Mouse (Mus musculus) stomach, embryonic 16.5 days (tissue): ENCODE measurements around the gene Cdh18. TPM values are rescaled to one million over a fixed set of nuclear protein-coding genes. Genes with fewer than 3 reads are reported as not detected.

ENCODE experiments used
- ATAC-seq: fragments of 200-750 bp; cut with Nextera tagmentation; 2 replicates; pipeline ENCODE4 v1.8.0; 2017; ENCODE audit warnings: moderate number of reproducible peaks, moderate TSS enrichment; ENCODE audit not compliant: insufficient read depth, low FRiP score
- H3K27ac ChIP-seq: fragments of 300-500 bp; sonication (generic); 2 replicates; pipeline ENCODE4 v1.5.1; 2014; ENCODE audit warnings: low read length
- H3K27me3 ChIP-seq: fragments of 300-500 bp; sonication (generic); 2 replicates; pipeline ENCODE4 v1.6.1; 2014; ENCODE audit warnings: low read length, control low read depth, mixed read lengths; ENCODE audit not compliant: control insufficient read depth, insufficient read depth
- H3K36me3 ChIP-seq: fragments of 300-500 bp; sonication (generic); 2 replicates; pipeline ENCODE4 v1.6.1; 2014; ENCODE audit warnings: low read length; ENCODE audit not compliant: control insufficient read depth, insufficient read depth
- H3K4me1 ChIP-seq: fragments of 300-500 bp; sonication (generic); 2 replicates; pipeline ENCODE4 v1.6.1; 2014; ENCODE audit warnings: low read length, control low read depth, mixed read lengths; ENCODE audit not compliant: control insufficient read depth, insufficient read depth
- H3K4me2 ChIP-seq: fragments of 300-500 bp; sonication (generic); 2 replicates; pipeline ENCODE4 v1.6.1; 2014; ENCODE audit warnings: low read depth, low read length, mixed read lengths
- H3K4me3 ChIP-seq: fragments of 300-500 bp; sonication (generic); replicated peaks from 2 replicates; pipeline ENCODE4 v1.5.1; 2014; ENCODE audit warnings: mild to moderate bottlenecking, low read length
- H3K9ac ChIP-seq: fragments of 300-500 bp; sonication (generic); 2 replicates; pipeline ENCODE4 v1.6.1; 2014; ENCODE audit warnings: low read length
- H3K9me3 ChIP-seq: fragments of 300-500 bp; sonication (generic); replicated peaks from 2 replicates; pipeline ENCODE4 v1.6.1; 2016; ENCODE audit warnings: low read length, control low read depth; ENCODE audit not compliant: control insufficient read depth
- WGBS: fragments of 180-500 bp; shearing (Covaris S2); extraction: QIAGEN DNeasy Blood & Tissue Kit; methylation state at CpG from one replicate; pipeline ENCODE4 v1.1.7; 2014; 5-methylcytosine and 5-hydroxymethylcytosine counted together
- polyA plus RNA-seq: library from polyadenylated mRNA; unstranded; fragments of >200 nt; fragmentation: Nextera tagmentation; extraction: Ambion mirVana; gene quantifications from 2 replicates; pipeline ENCODE4 v1.2.1, GENCODE M21; 2015

Cdh18 gene
- polyA plus RNA-seq, 1 experiment from 2014 or later: 1.8 TPM

GRCm38 (mm10) chr15:23367712-23368111, 818.9 kb downstream of the Cdh18 start:
- no peak for ATAC-seq
- WGBS: 52% methylated on average over 1 of the region's 1 CpGs
- no peaks in the 10 kb centered on the region for H3K9me3 ChIP-seq
- H3K4me3 ChIP-seq: no peak overlapping the region
- H3K4me2 ChIP-seq: no peak overlapping the region
- H3K4me1 ChIP-seq: no peaks in the 10 kb centered on the region
- no peak overlapping the region for H3K9ac ChIP-seq
- no peaks in the 10 kb centered on the region for H3K36me3 ChIP-seq
- no peaks in the 10 kb centered on the region for H3K27me3 ChIP-seq
- H3K27ac ChIP-seq: no peak overlapping the region

GRCm38 (mm10) chr15:23378016-23378750, 829.4 kb downstream of the Cdh18 start:
- no peak for ATAC-seq
- Histone ChIP-seq H3K27me3 (no peaks in the 10 kb centered on the region), H3K9me3 (no peaks in the 10 kb centered on the region), H3K27ac (no peak overlapping the region), H3K36me3 (no peaks in the 10 kb centered on the region), H3K4me2 (no peak overlapping the region), H3K4me1 (no peaks in the 10 kb centered on the region), H3K4me3 (no peak overlapping the region), H3K9ac (no peak overlapping the region)
- 90% methylated on average over 2 of the region's 2 CpGs for WGBS

- 62% methylated on average over 4 of the region's 4 CpGs for WGBS
- H3K27me3 ChIP-seq: no peaks in the 10 kb centered on the region
These were observed 837.0 kb downstream of the Cdh18 start for GRCm38 (mm10) chr15:23385816-23386215.

GRCm38 (mm10) chr15:23396646-23397045, 847.8 kb downstream of the Cdh18 start:
- no peak for ATAC-seq

More at GRCm38 (mm10) chr15:23385816-23386215, 837.0 kb downstream of the Cdh18 start:
- ATAC-seq: no peak
- no peaks in the 10 kb centered on the region for H3K9me3 ChIP-seq
- no peak overlapping the region for H3K9ac ChIP-seq
- no peak overlapping the region for H3K27ac ChIP-seq
- H3K36me3 ChIP-seq: no peaks in the 10 kb centered on the region
- no peak overlapping the region for H3K4me3 ChIP-seq
- H3K4me1 ChIP-seq: no peaks in the 10 kb centered on the region
- H3K4me2 ChIP-seq: no peak overlapping the region

DNA sequence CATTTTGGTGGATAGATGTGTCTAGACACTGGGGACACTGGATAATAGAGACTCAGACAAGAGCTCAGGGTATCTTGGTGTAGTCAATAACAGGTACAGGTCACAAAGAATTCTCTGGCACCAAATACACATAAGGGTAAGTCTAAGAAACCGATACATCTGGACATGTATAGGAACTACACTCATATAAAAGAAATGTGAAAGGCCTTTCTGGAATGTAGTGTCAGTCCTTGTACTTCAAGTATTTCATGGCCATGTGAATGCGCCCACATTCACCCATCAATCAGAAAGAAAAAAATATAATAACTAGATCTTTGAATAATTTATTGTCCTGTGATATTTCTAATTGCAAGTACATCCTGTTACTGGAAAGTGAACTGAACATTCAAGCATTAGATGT, 855.0 kb downstream of the Cdh18 start:
- Histone ChIP-seq H3K4me2 (no peak overlapping the region), H3K4me3 (no peak overlapping the region)
- 91% methylated on average over 2 of the region's 2 CpGs for WGBS

More at GRCm38 (mm10) chr15:23396646-23397045, 847.8 kb downstream of the Cdh18 start:
- no peak overlapping the region for H3K9ac ChIP-seq
- H3K36me3 ChIP-seq: no peaks in the 10 kb centered on the region
- H3K4me2 ChIP-seq: no peak overlapping the region
- no peak overlapping the region for H3K27ac ChIP-seq
- H3K4me1 ChIP-seq: no peaks in the 10 kb centered on the region
- no peaks in the 10 kb centered on the region for H3K9me3 ChIP-seq
- H3K4me3 ChIP-seq: no peak overlapping the region
- no peaks in the 10 kb centered on the region for H3K27me3 ChIP-seq

GRCm38 (mm10) chr15:23408256-23408655, 859.4 kb downstream of the Cdh18 start:
- H3K4me3 ChIP-seq: no peak overlapping the region
- WGBS: 86% methylated on average over 1 of the region's 1 CpGs
- no peak overlapping the region for H3K4me2 ChIP-seq
- no peaks in the 10 kb centered on the region for H3K4me1 ChIP-seq
- no peak for ATAC-seq
- no peaks in the 10 kb centered on the region for H3K9me3 ChIP-seq
- no peaks in the 10 kb centered on the region for H3K27me3 ChIP-seq
- no peak overlapping the region for H3K27ac ChIP-seq
- H3K36me3 ChIP-seq: no peaks in the 10 kb centered on the region
- no peak overlapping the region for H3K9ac ChIP-seq

More for the DNA sequence above, 855.0 kb downstream of the Cdh18 start:
- Histone ChIP-seq H3K27ac (no peak overlapping the region), H3K27me3 (no peaks in the 10 kb centered on the region), H3K9ac (no peak overlapping the region), H3K4me1 (no peaks in the 10 kb centered on the region), H3K9me3 (no peaks in the 10 kb centered on the region), H3K36me3 (no peaks in the 10 kb centered on the region)
- no peak for ATAC-seq

DNA sequence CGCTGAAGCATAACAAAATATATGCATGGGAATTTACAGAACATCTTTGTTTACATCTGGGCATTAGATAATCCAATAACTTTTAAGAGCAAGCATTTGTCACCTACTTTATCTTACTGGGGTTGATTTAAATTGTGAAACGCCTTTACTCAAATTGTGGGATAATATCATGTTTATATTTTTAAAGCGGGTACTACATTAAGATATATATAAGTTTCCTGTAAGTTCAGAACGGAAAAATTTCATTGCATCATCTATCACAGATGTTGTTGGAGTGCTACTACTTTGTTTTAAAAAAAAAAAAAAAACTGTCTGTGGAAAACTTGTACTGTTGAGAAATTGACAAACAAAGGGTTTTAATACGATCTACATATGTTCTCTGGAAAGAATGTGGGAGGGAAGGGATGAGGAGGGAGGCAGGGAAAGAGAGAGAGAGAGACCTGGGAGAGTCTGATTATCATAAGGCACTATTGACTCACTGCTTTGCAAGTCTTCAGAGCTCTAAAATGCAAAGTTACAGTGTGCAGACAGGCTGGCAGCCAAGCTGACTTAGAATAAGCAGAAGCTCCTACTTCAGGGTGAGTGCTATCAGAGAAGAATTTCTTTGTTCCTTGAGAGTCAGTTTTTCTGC, 867.7 kb downstream of the Cdh18 start:
- H3K4me2 ChIP-seq: no peak overlapping the region
- H3K4me3 ChIP-seq: no peak overlapping the region
- WGBS: 40% methylated on average over 5 of the region's 5 CpGs
- no peak for ATAC-seq
- H3K36me3 ChIP-seq: no peaks in the 10 kb centered on the region
- peaks cover 4% of the 10 kb centered on the region; the same call in 1 of the 2 replicates for H3K9me3 ChIP-seq
- no peaks in the 10 kb centered on the region for H3K4me1 ChIP-seq
- H3K9ac ChIP-seq: no peak overlapping the region
- no peak overlapping the region for H3K27ac ChIP-seq
- no peaks in the 10 kb centered on the region for H3K27me3 ChIP-seq

GRCm38 (mm10) chr15:23418158-23418557, 869.3 kb downstream of the Cdh18 start:
- no peak overlapping the region for H3K4me2 ChIP-seq
- H3K27me3 ChIP-seq: no peaks in the 10 kb centered on the region
- H3K27ac ChIP-seq: no peak overlapping the region
- ATAC-seq: no peak
- no peaks in the 10 kb centered on the region for H3K4me1 ChIP-seq
- peaks cover 4% of the 10 kb centered on the region; the same call in 1 of the 2 replicates for H3K9me3 ChIP-seq
- no peak overlapping the region for H3K4me3 ChIP-seq
- no peaks in the 10 kb centered on the region for H3K36me3 ChIP-seq
- no peak overlapping the region for H3K9ac ChIP-seq

- H3K27ac ChIP-seq: no peak overlapping the region
- 51% methylated on average over 3 of the region's 3 CpGs for WGBS
- H3K36me3 ChIP-seq: no peaks in the 10 kb centered on the region
- no peak overlapping the region for H3K4me3 ChIP-seq
- ATAC-seq: no peak
- H3K9me3 ChIP-seq: peaks cover 4% of the 10 kb centered on the region; the same call in 1 of the 2 replicates
- H3K27me3 ChIP-seq: no peaks in the 10 kb centered on the region
- H3K4me1 ChIP-seq: no peaks in the 10 kb centered on the region
- no peak overlapping the region for H3K9ac ChIP-seq
- no peak overlapping the region for H3K4me2 ChIP-seq
These were observed 871.2 kb downstream of the Cdh18 start for GRCm38 (mm10) chr15:23420010-23420409.
